Mouse (Mus musculus) layer of hippocampus, postnatal 10 days (tissue): ENCODE results near the gene Arid1b. TPM values are rescaled to one million over a fixed set of nuclear protein-coding genes. Genes with fewer than 3 reads are reported as not detected.

Source experiments
- DNase-seq, 2 experiments: peaks; one replicate each; pipeline ENCODE4 v3.0.0; 2021; ENCODE audit warnings: low spot score in 2 of 2
- total RNA-seq, 2 experiments: library from RNA; stranded (reverse); gene quantifications; 2 replicates each; pipeline ENCODE4 v1.2.3; 2021

Gene Arid1b
- total RNA-seq, 2 experiments from 2014 or later = 74.7 to 79.4 TPM

GRCm38 (mm10) chr17:5352901-5353300, 358.8 kb downstream of the Arid1b start:
- DNase-seq = peak; percentile 60 to 72

GRCm38 (mm10) chr17:5360759-5361158, 366.6 kb downstream of the Arid1b start:
- DNase-seq = no peak

GRCm38 (mm10) chr17:5365992-5366398, 371.9 kb downstream of the Arid1b start:
- no peak for DNase-seq

GRCm38 (mm10) chr17:5371032-5371431, 376.9 kb downstream of the Arid1b start:
- DNase-seq = no peak

DNA sequence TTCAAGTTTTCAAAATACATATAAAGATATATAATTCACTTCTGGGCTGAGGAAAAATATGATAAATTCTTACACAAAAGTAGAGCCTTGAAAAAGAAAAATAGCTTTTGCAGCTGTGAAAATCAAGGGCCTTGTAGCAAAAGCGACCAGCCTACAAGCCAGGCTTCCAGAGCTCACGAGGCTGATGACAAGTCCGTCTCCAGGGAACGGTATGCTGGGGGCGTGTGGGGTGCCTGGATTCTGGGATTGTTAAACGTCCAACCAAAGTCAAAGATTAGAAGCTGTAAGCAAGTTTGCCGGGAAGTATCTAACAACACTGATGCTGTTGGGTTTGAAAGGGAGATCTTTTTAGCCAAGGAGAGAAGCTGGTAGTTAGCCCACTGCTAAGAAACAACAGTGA, 377.4 kb downstream of the Arid1b start:
- no peak for DNase-seq

DNA sequence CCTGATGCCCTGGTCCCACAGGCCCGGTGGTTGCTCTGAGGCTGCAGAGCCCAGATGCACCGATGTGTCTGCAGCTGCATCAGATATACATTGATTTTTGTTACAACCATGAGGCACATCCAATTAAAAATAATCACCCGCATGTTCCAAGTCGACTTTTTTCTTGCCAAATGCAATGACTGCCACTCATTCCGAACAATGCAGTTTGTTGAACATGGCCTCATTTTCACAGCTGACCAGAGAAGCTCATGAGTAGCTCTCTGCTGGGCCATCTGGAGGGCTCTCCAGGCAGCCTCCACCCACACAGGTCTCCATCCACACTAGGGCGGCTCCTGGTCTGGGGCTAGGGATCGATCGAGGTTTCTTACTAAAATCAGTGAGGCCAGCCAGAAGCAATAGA, 378.8 kb downstream of the Arid1b start:
- no peak for DNase-seq

GRCm38 (mm10) chr17:5377151-5377929, 383.2 kb downstream of the Arid1b start:
- peak in 1 of 2 experiments; percentile 45 for DNase-seq

DNA sequence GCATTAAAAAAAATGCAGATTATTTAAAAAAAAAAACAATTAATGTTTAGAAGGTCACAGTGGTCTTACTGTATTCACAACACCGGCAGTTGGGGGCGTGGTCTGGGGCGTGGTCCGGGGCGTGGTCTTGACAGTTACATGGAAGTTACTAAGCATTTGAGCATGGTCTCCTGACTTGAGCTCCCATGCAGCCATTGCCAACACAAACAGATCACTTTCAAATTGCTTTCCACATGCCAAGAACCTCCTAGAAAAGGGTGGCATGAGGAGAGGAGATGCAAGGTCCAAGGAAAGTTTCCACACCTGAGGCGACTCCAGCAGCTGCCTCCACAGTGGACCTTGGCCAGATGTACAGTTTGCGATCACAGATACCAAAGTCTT, 383.8 kb downstream of the Arid1b start:
- DNase-seq = peak in 1 of 2 experiments; percentile 30

GRCm38 (mm10) chr17:5385694-5386093, 391.6 kb downstream of the Arid1b start:
- no peak for DNase-seq

- no peak for DNase-seq
These were observed 392.9 kb downstream of the Arid1b start for GRCm38 (mm10) chr17:5386885-5387545.

- no peak for DNase-seq
These were observed 394.2 kb downstream of the Arid1b start for GRCm38 (mm10) chr17:5388351-5388750.

DNA sequence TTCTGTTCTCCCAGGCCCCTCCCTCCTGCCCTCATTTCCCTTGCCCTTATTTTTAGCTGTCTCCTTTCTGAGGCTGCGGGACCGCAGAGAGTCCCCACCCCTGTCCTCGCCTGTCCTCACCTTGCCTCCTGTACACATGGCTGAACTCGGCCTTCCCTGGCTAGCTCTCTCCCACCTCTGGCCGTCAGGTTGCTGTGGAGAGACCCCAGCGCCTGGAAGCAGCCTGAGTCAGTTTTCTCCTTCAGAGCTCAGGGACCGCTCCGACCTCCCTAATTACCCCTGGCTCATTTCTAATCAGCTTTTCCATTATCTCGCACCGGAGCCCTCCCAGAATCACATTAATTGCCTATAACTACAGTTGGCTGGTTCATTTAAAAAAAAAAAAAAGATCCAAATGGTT, 396.6 kb downstream of the Arid1b start:
- no peak for DNase-seq

- DNase-seq = no peak
These were observed 401.5 kb downstream of the Arid1b start for GRCm38 (mm10) chr17:5395454-5396205.

- DNase-seq = no peak
These were observed 402.1 kb downstream of the Arid1b start for GRCm38 (mm10) chr17:5396213-5396612.
